Comparison of ENCODE assay signal across 22 mouse cellular contexts in genomic region chr10:9602389-9602788, GRCm38 (mm10).
A peak's percentile ranks its signal among the peaks of the same experiment; 100 is the strongest.
DNase-seq lines count a peak whose midpoint lies in the region; ATAC-seq and TF ChIP-seq lines count a peak whose summit lies in the region.
"Had no signal": no experiment of that assay in that cellular context is flagged by ENCODE, and none has a peak within 500 bp of the region (broad histone marks: within the 10 kb centered on the region; RNA-seq: fewer than 3 reads in every experiment).

No protein-coding gene starts in this region.

- no peak overlapping the region for H3K4me3 ChIP-seq in lung, embryonic 14.5 days (ENCODE audit: low read depth, low read length)
- H3K4me3 ChIP-seq: erythroblast, embryonic 14.5 days; hindbrain, embryonic 12.5 days; intestine, embryonic 15.5 days; limb, embryonic 13.5 days; liver, embryonic 12.5 days had no signal

- no peak for TF ChIP-seq CTCF in lung, embryonic 14.5 days (IDR thresholded peaks at IDR 0.05; ENCODE audit: low read depth)

- WGBS in lung, embryonic 14.5 days: 87% methylated on average over 4 of the region's 4 CpGs

- no peaks in the 10 kb centered on the region for H3K36me3 ChIP-seq in lung, embryonic 14.5 days (ENCODE audit: insufficient read depth)
- H3K36me3 ChIP-seq: hindbrain, embryonic 12.5 days; intestine, embryonic 15.5 days; limb, embryonic 13.5 days; liver, embryonic 12.5 days had no signal

- DNase-seq in cerebellum, postnatal 10 days: peak; percentile 12 to 39
- DNase-seq in cerebellum, adult 11 months: no peak
- peak; percentile 8 to 43 for DNase-seq in frontal cortex, postnatal 36 days (ENCODE audit: low spot score in 2 of 2)
- no peak for DNase-seq in frontal cortex, postnatal 25 days (ENCODE audit: low spot score in 2 of 2)
- DNase-seq in lung, embryonic 14.5 days: no peak
- DNase-seq in lung, postnatal 4 days: no peak
- DNase-seq in right cerebral cortex, postnatal 10 days (ENCODE audit: low spot score in 2 of 2): peak; percentile 57 to 74
- no peak for DNase-seq in right cerebral cortex, postnatal 14 days
- DNase-seq: adrenal gland, adult 2 months; cerebellum, adult 9-11 months; kidney, adult 2 months; kidney, postnatal 4 days; liver, postnatal 0 days; midbrain, embryonic 14.5 days had no signal

- H3K27me3 ChIP-seq in lung, embryonic 14.5 days (ENCODE audit: insufficient read depth, low read length): no peaks in the 10 kb centered on the region
- H3K27me3 ChIP-seq: CH12.LX; hindbrain, embryonic 12.5 days; intestine, embryonic 15.5 days; limb, embryonic 13.5 days; liver, embryonic 12.5 days had no signal

- H3K9ac ChIP-seq in lung, embryonic 14.5 days: no peak overlapping the region
- H3K9ac ChIP-seq: hindbrain, embryonic 12.5 days; intestine, embryonic 15.5 days; limb, embryonic 13.5 days; liver, embryonic 12.5 days; liver, postnatal 0 days had no signal

- no peak overlapping the region for H3K4me2 ChIP-seq in lung, embryonic 14.5 days
- H3K4me2 ChIP-seq: hindbrain, embryonic 12.5 days; intestine, embryonic 15.5 days; limb, embryonic 13.5 days; liver, embryonic 12.5 days had no signal

- peak overlapping the region; percentile 20; the same call in 1 of the 2 replicates for H3K27ac ChIP-seq in lung, embryonic 14.5 days (ENCODE audit: low read depth)
- H3K27ac ChIP-seq: hindbrain, embryonic 12.5 days; hindbrain, postnatal 0 days; intestine, embryonic 15.5 days; limb, embryonic 13.5 days; liver, embryonic 12.5 days had no signal

- ATAC-seq in lung, embryonic 14.5 days (ENCODE audit: insufficient read depth): no peak
- ATAC-seq: activated CD4-positive, CD25-positive, alpha-beta regulatory T cell, adult 4 months; hindbrain, postnatal 0 days; intestine, embryonic 15.5 days; liver, embryonic 12.5 days; liver, postnatal 0 days had no signal

- no peaks in the 10 kb centered on the region for H3K9me3 ChIP-seq in lung, embryonic 14.5 days (ENCODE audit: low read depth, low read length)
- H3K9me3 ChIP-seq: hindbrain, embryonic 12.5 days; intestine, embryonic 15.5 days; limb, embryonic 13.5 days; liver, embryonic 12.5 days had no signal

- peaks cover 9% of the 10 kb centered on the region; the same call in 1 of the 2 replicates for H3K4me1 ChIP-seq in lung, embryonic 14.5 days (ENCODE audit: insufficient read depth)
- H3K4me1 ChIP-seq: hindbrain, embryonic 12.5 days; limb, embryonic 13.5 days; liver, embryonic 12.5 days had no signal

Comparison
In these comparisons a context has a peak if more than half of its experiments do, and no peak if none do; other contexts are left out.
1. DNase-seq: peak in cerebellum, postnatal 10 days (2 of 2), frontal cortex, postnatal 36 days (2 of 2) and right cerebral cortex, postnatal 10 days (2 of 2); none in cerebellum, adult 11 months (single experiment), frontal cortex, postnatal 25 days (0 of 2), lung, embryonic 14.5 days (single experiment), lung, postnatal 4 days (0 of 2) and right cerebral cortex, postnatal 14 days (single experiment).